Mouse (Mus musculus) left cerebral cortex, postnatal 10 days (tissue): ENCODE results near the gene Shisa5. TPM values are rescaled to one million over a fixed set of nuclear protein-coding genes. Genes with fewer than 3 reads are reported as not detected.

Source experiments
- DNase-seq, 2 experiments: peaks; one replicate each; pipeline ENCODE4 v3.0.0; 2021 to 2022; ENCODE audit warnings: low spot score in 2 of 2, mixed read lengths in 1 of 2; ENCODE audit errors: extremely low spot score in 1 of 2
- intact Hi-C: fragments of 180-260 bp; cut with DNase I; formaldehyde crosslinking; loops from one replicate; pipeline ENCODE4 v1.15.1; 2025
- total RNA-seq, 2 experiments: library from RNA; stranded (reverse); gene quantifications; 2 replicates each; pipeline ENCODE4 v1.2.3; 2021

The Shisa5 gene
- total RNA-seq, 2 experiments from 2014 or later: 46.2 to 56.7 TPM

DNA sequence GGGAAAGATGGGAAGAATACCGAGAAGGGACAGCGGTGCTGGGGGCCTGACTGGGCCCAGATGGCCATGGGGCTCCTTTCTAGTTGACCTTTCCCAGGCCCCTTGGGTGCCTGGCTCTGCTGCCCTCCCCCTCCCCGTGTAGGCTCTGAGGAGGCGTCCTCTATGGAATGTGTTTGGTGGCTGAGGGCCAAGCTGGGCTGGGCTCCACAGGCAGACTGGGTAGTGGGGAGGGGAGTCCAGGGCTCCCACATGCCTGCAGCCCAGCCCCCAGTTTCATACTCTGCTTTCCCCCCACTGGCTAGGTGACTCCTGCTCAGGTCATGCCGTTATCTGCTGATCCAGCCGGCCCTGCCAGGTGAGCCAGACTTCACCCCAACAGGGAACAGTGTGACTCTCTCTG lies 60.6 kb downstream of the Shisa5 start:
- peak in 1 of 2 experiments; percentile 87 for DNase-seq
- intact Hi-C loops: loop anchor here (10.0 kb wide), 1 partner anchor 736 kb away; the partner anchor contains the start of gene Nme6

DNA sequence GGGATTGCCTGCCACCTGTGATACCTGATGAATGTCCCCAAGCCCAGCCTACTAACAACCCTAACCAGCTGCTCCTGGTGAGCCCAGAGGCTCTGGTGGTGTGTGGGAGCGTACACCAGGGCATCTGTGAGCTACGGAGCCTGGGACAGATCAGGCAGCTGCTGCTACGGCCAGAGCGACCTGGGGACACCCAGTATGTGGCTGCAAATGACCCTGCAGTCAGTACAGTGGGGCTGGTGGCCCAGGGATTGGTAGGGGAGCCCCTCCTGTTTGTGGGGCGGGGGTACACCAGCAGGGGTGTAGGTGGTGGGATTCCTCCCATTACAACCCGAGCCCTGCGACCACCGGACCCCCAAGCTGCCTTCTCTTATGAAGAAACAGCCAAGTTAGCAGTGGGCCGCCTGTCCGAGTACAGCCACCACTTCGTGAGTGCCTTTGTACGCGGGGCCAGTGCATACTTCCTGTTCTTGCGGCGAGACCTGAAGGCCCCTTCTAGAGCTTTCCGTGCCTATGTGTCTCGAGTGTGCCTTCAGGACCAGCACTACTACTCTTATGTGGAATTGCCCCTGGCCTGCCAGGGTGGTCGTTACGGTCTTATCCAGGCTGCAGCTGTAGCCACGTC lies 62.1 kb downstream of the Shisa5 start:
- intact Hi-C loops: no loop called here

DNA sequence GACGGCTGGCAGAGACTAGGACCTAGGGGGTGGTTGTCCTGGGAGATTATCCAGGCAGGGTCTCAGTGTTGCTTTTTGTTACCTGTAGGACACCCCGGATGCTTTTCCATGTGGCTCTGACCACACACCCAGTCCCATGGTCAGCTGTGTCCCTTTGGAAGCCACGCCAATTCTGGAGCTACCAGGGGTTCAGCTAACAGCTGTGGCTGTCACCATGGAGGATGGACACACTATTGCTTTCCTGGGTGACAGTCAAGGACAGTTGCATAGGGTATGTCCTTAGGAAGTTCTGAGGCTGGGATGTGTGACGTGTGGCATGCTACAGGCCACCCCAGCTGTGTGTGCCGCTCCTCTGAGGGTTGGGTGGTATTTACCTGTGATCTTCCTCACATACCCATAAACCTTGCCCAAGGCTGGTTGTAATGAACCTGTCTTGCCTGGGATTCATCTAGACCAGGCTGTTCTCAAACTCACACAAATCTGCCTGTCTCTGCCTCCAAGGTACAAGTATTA lies 63.6 kb downstream of the Shisa5 start:
- no peak for DNase-seq
- intact Hi-C loops: no loop called here

More for the DNA sequence above, 62.1 kb downstream of the Shisa5 start:
- DNase-seq: no peak

DNA sequence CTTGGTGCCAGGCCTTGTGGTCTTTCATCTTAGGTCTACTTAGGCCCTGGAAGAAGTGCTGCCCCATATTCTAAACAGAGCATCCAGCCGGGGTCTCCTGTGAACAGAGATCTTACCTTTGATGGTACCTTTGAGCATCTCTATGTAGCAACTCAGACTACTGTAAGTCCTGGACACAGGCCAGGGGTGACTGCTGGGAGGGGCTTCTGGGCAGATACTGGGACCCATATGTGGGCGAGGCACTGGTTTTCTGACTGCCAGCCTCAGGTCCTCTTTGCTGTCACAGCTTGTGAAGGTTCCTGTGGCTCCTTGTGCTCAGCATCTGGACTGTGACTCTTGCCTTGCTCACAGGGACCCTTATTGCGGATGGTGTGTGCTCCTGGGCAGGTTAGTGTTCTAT lies 64.2 kb downstream of the Shisa5 start:
- DNase-seq: no peak
- intact Hi-C loops: no loop called here

DNA sequence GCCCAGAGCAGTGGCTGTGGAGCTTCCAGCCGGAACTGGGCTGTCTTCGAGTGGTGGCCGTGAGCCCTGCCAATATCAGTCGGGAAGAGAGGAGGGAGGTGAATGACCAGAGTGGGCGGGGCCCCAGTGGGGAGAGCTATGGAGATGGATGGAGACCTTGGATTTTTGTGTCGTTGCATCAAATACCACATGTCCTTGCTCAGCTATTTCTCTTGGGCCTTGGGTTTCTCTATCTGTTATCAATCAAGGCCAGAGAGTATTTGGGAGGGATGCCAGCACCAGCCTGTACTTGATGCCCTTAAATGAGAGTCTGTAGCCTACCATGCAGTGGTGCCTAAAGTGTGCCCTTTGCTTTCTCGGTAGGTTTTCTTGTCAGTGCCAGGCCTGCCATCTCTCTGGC lies 64.9 kb downstream of the Shisa5 start:
- intact Hi-C loops: no loop called here
- no peak for DNase-seq

DNA sequence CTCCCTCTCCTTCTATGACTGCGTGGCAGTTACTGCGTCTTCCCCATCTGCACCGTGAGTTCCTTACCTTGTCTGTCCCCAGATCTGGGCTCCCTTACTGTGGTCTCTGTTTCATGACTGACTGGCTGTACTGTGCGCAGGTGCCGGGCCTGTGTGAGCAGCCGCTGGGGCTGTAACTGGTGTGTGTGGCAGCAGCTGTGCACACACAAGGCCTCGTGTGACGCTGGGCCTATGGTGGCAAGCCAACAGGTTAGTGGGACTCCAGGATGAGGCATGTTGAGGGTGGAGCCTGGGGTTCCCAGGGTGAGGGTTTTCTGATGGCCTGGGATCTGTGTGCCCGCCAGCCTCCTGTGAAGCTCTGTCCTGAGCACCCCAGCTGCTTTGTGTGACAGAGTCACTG lies 65.7 kb downstream of the Shisa5 start:
- no peak for DNase-seq
- intact Hi-C loops: no loop called here

DNA sequence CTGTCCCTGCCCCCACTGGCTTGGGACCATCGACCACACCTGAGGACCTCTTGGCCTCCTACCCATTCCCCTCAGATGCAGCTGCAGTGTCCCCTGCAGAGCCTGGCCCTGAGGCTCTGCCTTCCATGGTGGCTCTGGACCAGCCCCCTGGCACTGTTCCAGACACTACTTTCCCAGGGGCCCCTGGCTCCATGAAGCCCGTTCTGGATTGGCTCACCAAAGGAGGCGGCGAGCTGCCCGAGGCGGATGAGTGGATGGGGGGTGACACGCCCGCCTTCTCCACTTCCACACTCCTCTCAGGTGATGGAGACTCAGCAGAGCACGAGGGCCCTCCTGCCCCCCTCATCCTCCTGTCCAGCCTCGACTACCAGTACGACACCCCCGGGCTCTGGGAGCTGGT lies 66.6 kb downstream of the Shisa5 start:
- intact Hi-C loops: no loop called here

DNA sequence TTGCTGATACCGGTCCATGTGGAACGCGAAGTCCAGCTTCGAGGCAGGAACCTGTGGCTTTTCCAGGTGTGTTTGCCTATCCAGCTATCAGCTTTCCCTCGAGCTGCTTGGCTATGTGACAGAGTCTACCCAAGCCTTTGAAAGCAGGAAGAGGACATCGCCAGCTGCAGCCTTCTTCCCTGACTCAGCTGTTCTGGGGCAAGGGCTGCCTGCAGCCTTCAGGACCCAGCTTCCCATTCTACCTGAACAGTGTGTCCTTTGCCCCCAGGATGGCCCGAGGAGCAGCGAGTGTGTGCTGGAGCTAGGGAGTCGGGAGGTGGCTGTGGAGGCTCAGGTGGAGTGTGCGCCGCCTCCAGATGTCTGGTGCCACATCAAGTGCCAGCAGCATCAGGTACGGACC lies 67.3 kb downstream of the Shisa5 start:
- DNase-seq: no peak
- intact Hi-C loops: no loop called here

More for the DNA sequence above, 66.6 kb downstream of the Shisa5 start:
- peak in 1 of 2 experiments; percentile 87 for DNase-seq

DNA sequence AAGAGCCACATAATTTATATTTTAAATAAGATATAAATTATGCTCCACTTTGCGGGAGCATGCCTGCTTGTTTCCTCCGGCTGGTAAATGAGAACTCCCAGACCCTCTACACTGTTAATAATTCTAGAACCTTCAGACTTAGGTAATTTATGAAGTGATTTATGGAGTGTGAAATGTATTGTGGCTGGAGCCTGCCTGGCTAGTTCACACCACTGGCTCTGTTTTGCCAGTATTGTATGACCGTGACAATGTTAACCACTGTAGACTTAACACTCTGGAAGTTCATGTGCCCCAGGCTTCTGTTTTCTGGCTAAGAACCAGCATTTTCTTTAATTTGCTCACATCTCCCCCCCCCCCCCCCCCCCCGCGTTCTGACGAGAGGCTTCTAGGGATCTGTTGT lies 69.0 kb downstream of the Shisa5 start:
- no peak for DNase-seq
- intact Hi-C loops: no loop called here

Other genes starting within 250 kb of the Shisa5 start
- gene Nckipsd, start 230.2 kb upstream of the Shisa5 start, total RNA-seq: 10 to 100 TPM; 27.7 to 31.7 TPM
- 10 to 100 TPM; 57.2 to 62.0 TPM for gene Celsr3, start 212.2 kb upstream of the Shisa5 start, total RNA-seq
- 10 to 100 TPM; 35.3 to 41.3 TPM for gene Slc26a6, start 185.3 kb upstream of the Shisa5 start, total RNA-seq
- gene Tmem89, start 123.9 kb upstream of the Shisa5 start, total RNA-seq: not detected
- gene Uqcrc1, start 101.9 kb upstream of the Shisa5 start, total RNA-seq: 100 to 1,000 TPM; 394 to 398 TPM
- 1 to 10 TPM; 5.2 to 6.1 TPM for gene Col7a1, start 85.0 kb upstream of the Shisa5 start, total RNA-seq
- gene Ucn2, start 52.6 kb upstream of the Shisa5 start, total RNA-seq: under 1 TPM; 0.30 to 0.49 TPM
- 10 to 100 TPM; 19.2 to 25.8 TPM for gene Pfkfb4, start 46.8 kb upstream of the Shisa5 start, total RNA-seq
- 10 to 100 TPM; 11.4 to 12.1 TPM for gene Trex1, start 21.2 kb downstream of the Shisa5 start, total RNA-seq
- 10 to 100 TPM; 24.4 to 29.0 TPM for gene Atrip, start 35.6 kb downstream of the Shisa5 start, total RNA-seq
- 1 to 10 TPM; 6.4 TPM for gene Ccdc51, start 43.9 kb downstream of the Shisa5 start, total RNA-seq
- 100 to 1,000 TPM; 384 to 385 TPM for gene Tma7, start 44.0 kb downstream of the Shisa5 start, total RNA-seq
- 10 to 100 TPM; 56.9 to 65.2 TPM for gene Plxnb1, start 56.8 kb downstream of the Shisa5 start, total RNA-seq
- not detected for gene Fbxw21, start 123.5 kb downstream of the Shisa5 start, total RNA-seq
- gene Fbxw13, start 157.4 kb downstream of the Shisa5 start, total RNA-seq: not detected
- not detected for gene Fbxw20, start 196.2 kb downstream of the Shisa5 start, total RNA-seq
- gene Fbxw14, start 249.1 kb downstream of the Shisa5 start, total RNA-seq: not detected